Mouse (Mus musculus) liver, postnatal 0 days (tissue): Measurements from ENCODE around the gene Zan.

Experiments
- CTCF ChIP-seq: sonication (generic); IDR thresholded peaks from 2 replicates; pipeline ENCODE4 v1.5.1; 2016; ENCODE audit warnings: antibody characterized with exemption, low read depth
- EP300 ChIP-seq: IDR thresholded peaks from 2 replicates; pipeline ENCODE4 v1.6.1; 2016; ENCODE audit warnings: antibody characterized with exemption, low read depth, mild to moderate bottlenecking

- TF ChIP-seq CTCF (no peak), EP300 (no peak)
Measured at GRCm38 (mm10) chr5:137513951-137514721, 37.3 kb upstream of the Zan start.
